9 mouse cellular contexts compared by ENCODE assay signal in genomic region chr10:42580131-42580950, GRCm38 (mm10). TPM values are rescaled to one million over a fixed set of nuclear protein-coding genes. Genes with fewer than 3 reads are reported as not detected.
DNase-seq lines count a peak whose midpoint lies in the region; ATAC-seq and TF ChIP-seq lines count a peak whose summit lies in the region.
"Had no signal": no experiment of that assay in that cellular context is flagged by ENCODE, and none has a peak within 500 bp of the region (broad histone marks: within the 10 kb centered on the region; RNA-seq: fewer than 3 reads in every experiment).

No protein-coding gene starts in this region.

- peaks cover 98% of the 10 kb centered on the region for H3K27me3 ChIP-seq in hindbrain, embryonic 12.5 days
- H3K27me3 ChIP-seq in hindbrain, embryonic 16.5 days (replicated peaks; ENCODE audit: control insufficient read depth, insufficient read depth, low read length): peaks cover 49% of the 10 kb centered on the region
- H3K27me3 ChIP-seq in forebrain, embryonic 11.5 days (ENCODE audit: control insufficient read depth, insufficient read depth, low read length): peaks cover 4% of the 10 kb centered on the region
- H3K27me3 ChIP-seq in midbrain, embryonic 12.5 days: peaks cover 89% of the 10 kb centered on the region
- peaks cover 19% of the 10 kb centered on the region for H3K27me3 ChIP-seq in kidney, adult 2 months (replicated peaks; ENCODE audit: control insufficient read depth, insufficient read depth, low read length)

- no peaks in the 10 kb centered on the region for H3K36me3 ChIP-seq in hindbrain, embryonic 12.5 days
- no peaks in the 10 kb centered on the region for H3K36me3 ChIP-seq in hindbrain, embryonic 16.5 days (ENCODE audit: control insufficient read depth, insufficient read depth, low read length)
- H3K36me3 ChIP-seq in forebrain, embryonic 11.5 days (ENCODE audit: control insufficient read depth, insufficient read depth, low read length): no peaks in the 10 kb centered on the region; the same call in 1 of the 2 replicates
- 0 out of 2 replicates have a peak, but pooled peaks cover 5% of the 10 kb centered on the region for H3K36me3 ChIP-seq in midbrain, embryonic 12.5 days
- no peaks in the 10 kb centered on the region for H3K36me3 ChIP-seq in kidney, adult 2 months (ENCODE audit: control insufficient read depth, insufficient read depth, low read length)

- peaks cover 29% of the 10 kb centered on the region for H3K4me1 ChIP-seq in hindbrain, embryonic 12.5 days
- peaks cover 2% of the 10 kb centered on the region; the same call in 1 of the 2 replicates for H3K4me1 ChIP-seq in hindbrain, embryonic 16.5 days (ENCODE audit: control insufficient read depth, insufficient read depth, low read depth, low read length)
- peaks cover 20% of the 10 kb centered on the region for H3K4me1 ChIP-seq in forebrain, embryonic 11.5 days (replicated peaks; ENCODE audit: control insufficient read depth, insufficient read depth, low read length)
- peaks cover 53% of the 10 kb centered on the region for H3K4me1 ChIP-seq in midbrain, embryonic 12.5 days
- no peaks in the 10 kb centered on the region for H3K4me1 ChIP-seq in kidney, adult 2 months (ENCODE audit: control insufficient read depth, insufficient read depth, low read length)

- TF ChIP-seq POLR2A in kidney, adult 2 months (IDR thresholded peaks at IDR 0.05; ENCODE audit: low read depth, low read length): no peak

- peak; percentile 58 for DNase-seq in ZHBTc4 (ENCODE audit: low read depth, low spot score)
- peak; percentile 69 for DNase-seq in forebrain, embryonic 11.5 days (ENCODE audit: low spot score)
- DNase-seq in T-cell, adult 2 months (ENCODE audit: low spot score): no peak
- DNase-seq in kidney, adult 2 months: no peak
- DNase-seq: left cerebral cortex, postnatal 4 days had no signal

- WGBS in hindbrain, embryonic 12.5 days: 1% methylated on average over 29 of the region's 29 CpGs
- WGBS in hindbrain, embryonic 16.5 days: under 1% methylated on average over 29 of the region's 29 CpGs
- under 1% methylated on average over 29 of the region's 29 CpGs for WGBS in forebrain, embryonic 11.5 days
- under 1% methylated on average over 29 of the region's 29 CpGs for WGBS in midbrain, embryonic 12.5 days
- 5% methylated on average over 29 of the region's 29 CpGs for WGBS in kidney, adult 2 months

- H3K27ac ChIP-seq in hindbrain, embryonic 12.5 days: no peak overlapping the region
- no peak overlapping the region for H3K27ac ChIP-seq in hindbrain, embryonic 16.5 days (ENCODE audit: low read depth, low read length)
- peak overlapping the region; percentile 94 for H3K27ac ChIP-seq in forebrain, embryonic 11.5 days (ENCODE audit: low read depth, low read length)
- H3K27ac ChIP-seq in midbrain, embryonic 12.5 days (replicated peaks): peak overlapping the region; percentile 67
- no peak overlapping the region for H3K27ac ChIP-seq in kidney, adult 2 months (ENCODE audit: insufficient read depth, low read depth, low read length)

- H3K4me2 ChIP-seq in hindbrain, embryonic 12.5 days (replicated peaks): peak overlapping the region; percentile 30; the same call in 1 of the 2 replicates
- no peak overlapping the region for H3K4me2 ChIP-seq in hindbrain, embryonic 16.5 days (ENCODE audit: low read length)
- peak overlapping the region; percentile 92 for H3K4me2 ChIP-seq in forebrain, embryonic 11.5 days (ENCODE audit: low read depth, low read length, severe bottlenecking)
- peak overlapping the region; percentile 74 for H3K4me2 ChIP-seq in midbrain, embryonic 12.5 days (replicated peaks)

- TF ChIP-seq CTCF in kidney, adult 2 months (conservative IDR thresholded peaks at IDR 0.05; ENCODE audit: insufficient read depth, insufficient read length, low read depth, low read length): no peak

- H3K9ac ChIP-seq in hindbrain, embryonic 12.5 days: no peak overlapping the region
- no peak overlapping the region for H3K9ac ChIP-seq in hindbrain, embryonic 16.5 days (ENCODE audit: low read depth, low read length)
- H3K9ac ChIP-seq in forebrain, embryonic 11.5 days (ENCODE audit: low read length): peak overlapping the region; percentile 99
- peak overlapping the region; percentile 55 for H3K9ac ChIP-seq in midbrain, embryonic 12.5 days (replicated peaks)

- peak overlapping the region; percentile 12; the same call in 1 of the 2 replicates for H3K4me3 ChIP-seq in hindbrain, embryonic 12.5 days
- no peak overlapping the region for H3K4me3 ChIP-seq in hindbrain, embryonic 16.5 days (ENCODE audit: low read length)
- peak overlapping the region; percentile 74 for H3K4me3 ChIP-seq in forebrain, embryonic 11.5 days (ENCODE audit: low read depth, low read length)
- H3K4me3 ChIP-seq in midbrain, embryonic 12.5 days: peak overlapping the region; percentile 60
- no peak overlapping the region for H3K4me3 ChIP-seq in kidney, adult 2 months (ENCODE audit: insufficient read depth, low read depth, low read length)

- ATAC-seq in hindbrain, embryonic 12.5 days (ENCODE audit: low FRiP score): no peak
- ATAC-seq in hindbrain, embryonic 16.5 days: no peak
- ATAC-seq in forebrain, embryonic 11.5 days (replicated peaks; ENCODE audit: low FRiP score): no peak
- no peak for ATAC-seq in midbrain, embryonic 12.5 days (ENCODE audit: low FRiP score, low read depth)
- no peak for ATAC-seq in CD4-positive, CD25-positive, alpha-beta regulatory T cell, adult 4 months

- H3K9me3 ChIP-seq in hindbrain, embryonic 12.5 days (replicated peaks): no peaks in the 10 kb centered on the region
- H3K9me3 ChIP-seq in hindbrain, embryonic 16.5 days (ENCODE audit: control insufficient read depth, low read length): no peaks in the 10 kb centered on the region
- H3K9me3 ChIP-seq in forebrain, embryonic 11.5 days (ENCODE audit: control insufficient read depth, low read length): no peaks in the 10 kb centered on the region
- H3K9me3 ChIP-seq in midbrain, embryonic 12.5 days: no peaks in the 10 kb centered on the region

RNA-seq across cellular contexts. Expression of gene Nr2e1, which starts 3.1 kb away (rescaled TPM):
- 1.1 and 2.1 TPM in 2 replicates for polyA plus RNA-seq in hindbrain, embryonic 12.5 days (2016; fragmentation: Nextera tagmentation; extraction: Ambion mirVana)
- 0.13 and 0.99 TPM in 2 replicates for polyA plus RNA-seq in hindbrain, embryonic 16.5 days (2015; fragmentation: Nextera tagmentation; extraction: Ambion mirVana)
- polyA plus RNA-seq in forebrain, embryonic 11.5 days (2014; fragmentation: Nextera tagmentation; extraction: Ambion mirVana): 117 and 119 TPM in 2 replicates
- polyA plus RNA-seq in midbrain, embryonic 12.5 days (2016; fragmentation: Nextera tagmentation; extraction: Ambion mirVana): 35.2 and 46.5 TPM in 2 replicates
- polyA plus RNA-seq in CD4-positive, CD25-positive, alpha-beta regulatory T cell, adult 4 months (2017; shearing (Covaris generic)): not detected
- polyA plus RNA-seq in kidney, adult 2 months (2012; rRNA removed): not detected in 2 replicates

RNA-seq across cellular contexts. Expression of gene Ostm1, which starts 3.3 kb away (rescaled TPM):
- polyA plus RNA-seq in hindbrain, embryonic 12.5 days (2016; fragmentation: Nextera tagmentation; extraction: Ambion mirVana): 24.9 TPM in 2 replicates
- polyA plus RNA-seq in hindbrain, embryonic 16.5 days (2015; fragmentation: Nextera tagmentation; extraction: Ambion mirVana): 36.4 and 38.4 TPM in 2 replicates
- 54.6 and 59.0 TPM in 2 replicates for polyA plus RNA-seq in forebrain, embryonic 11.5 days (2014; fragmentation: Nextera tagmentation; extraction: Ambion mirVana)
- polyA plus RNA-seq in midbrain, embryonic 12.5 days (2016; fragmentation: Nextera tagmentation; extraction: Ambion mirVana): 35.4 and 40.1 TPM in 2 replicates
- 10 to 100 TPM; 39.9 TPM for polyA plus RNA-seq in CD4-positive, CD25-positive, alpha-beta regulatory T cell, adult 4 months (2017; shearing (Covaris generic))
- 15.4 and 15.5 TPM in 2 replicates for polyA plus RNA-seq in kidney, adult 2 months (2012; rRNA removed)

Comparison
In these comparisons a context has a peak if more than half of its experiments do, and no peak if none do; other contexts are left out.
1. H3K4me3 ChIP-seq: peak in hindbrain, embryonic 12.5 days (single experiment), forebrain, embryonic 11.5 days (single experiment) and midbrain, embryonic 12.5 days (single experiment); none in hindbrain, embryonic 16.5 days (single experiment) and kidney, adult 2 months (single experiment).
2. H3K27ac ChIP-seq: peak in forebrain, embryonic 11.5 days (single experiment) and midbrain, embryonic 12.5 days (single experiment); none in hindbrain, embryonic 12.5 days (single experiment), hindbrain, embryonic 16.5 days (single experiment) and kidney, adult 2 months (single experiment).
3. H3K9ac ChIP-seq: peak in forebrain, embryonic 11.5 days (single experiment) and midbrain, embryonic 12.5 days (single experiment); none in hindbrain, embryonic 12.5 days (single experiment) and hindbrain, embryonic 16.5 days (single experiment).
4. DNase-seq: peak in ZHBTc4 (single experiment) and forebrain, embryonic 11.5 days (single experiment); none in T-cell, adult 2 months (single experiment) and kidney, adult 2 months (single experiment).
5. RNA of gene Nr2e1, which starts 3.1 kb away (polyA plus RNA-seq): 117 to 119 TPM in forebrain, embryonic 11.5 days and 35.2 to 46.5 TPM in midbrain, embryonic 12.5 days; 1.1 to 2.1 TPM in hindbrain, embryonic 12.5 days, 0.13 to 0.99 TPM in hindbrain, embryonic 16.5 days, not detected in CD4-positive, CD25-positive, alpha-beta regulatory T cell, adult 4 months and not detected in kidney, adult 2 months; every median in the first group is over 10 times any median in the second.